Mouse (Mus musculus): Measurements from ENCODE around the gene Nfic.

- TF ChIP-seq CTCF (IDR thresholded peaks at IDR 0.05; ENCODE audit: low read depth, low read length) (no peak), POLR2A (IDR thresholded peaks at IDR 0.05; ENCODE audit: insufficient read depth, low read length) (no peak)
Measured at GRCm38 (mm10) chr10:81432868-81433262, 22.6 kb downstream of the Nfic start.

Measured in ES-Bruce4 (cell line).